8 mouse cellular contexts compared by ENCODE assay signal in the genomic region with DNA sequence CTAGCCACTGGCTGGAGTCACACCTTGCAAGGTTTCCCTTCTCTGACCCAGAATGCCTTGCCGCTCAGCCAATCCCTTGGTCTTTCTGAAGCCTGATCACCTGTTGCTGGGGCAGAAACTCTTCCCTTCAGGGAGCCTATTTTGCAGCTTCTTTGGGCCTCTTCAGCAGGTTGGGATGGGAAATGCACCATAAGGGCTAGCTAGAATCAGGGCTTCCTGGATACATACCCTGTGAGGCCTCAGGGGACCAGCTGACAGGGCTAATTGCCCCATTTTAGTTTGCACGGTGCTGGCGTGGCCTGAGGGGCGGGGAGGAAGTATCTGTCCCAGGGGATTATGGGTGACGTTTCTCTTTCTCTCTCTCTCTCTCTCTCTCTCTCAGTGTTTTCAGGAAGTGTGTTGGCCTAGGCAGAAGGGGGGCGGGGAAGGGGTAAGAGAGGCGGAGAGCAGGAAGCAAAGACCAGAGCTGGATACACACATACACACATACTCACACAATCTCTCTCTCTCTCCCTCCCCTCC. TPM values are rescaled to one million over a fixed set of nuclear protein-coding genes. Genes with fewer than 3 reads are reported as not detected.
DNase-seq lines count a peak whose midpoint lies in the region; ATAC-seq lines count a peak whose summit lies in the region.

No protein-coding gene starts in this region.

- peak; percentile 53; the same call in 1 of the 2 replicates for ATAC-seq in forebrain, embryonic 12.5 days (ENCODE audit: low FRiP score)

- peak; percentile 77 to 80 for DNase-seq in urinary bladder, adult 18-20 months (ENCODE audit: low spot score in 2 of 2)
- no peak for DNase-seq in urinary bladder, postnatal 10 days (ENCODE audit: low spot score)
- DNase-seq in heart, postnatal 36 days: peak; percentile 74 to 82
- DNase-seq in large intestine, adult 2 months (ENCODE audit: low read depth, low spot score): peak; percentile 69
- DNase-seq in mesoderm, embryonic 11.5 days (ENCODE audit: low read depth, low spot score): peak; percentile 42
- DNase-seq in spleen, postnatal 36 days (ENCODE audit: low spot score in 2 of 2): peak; percentile 92 to 93
- DNase-seq in right cerebral cortex, postnatal 14 days: no peak

- H3K27me3 ChIP-seq in forebrain, embryonic 12.5 days: no peaks in the 10 kb centered on the region

- H3K4me2 ChIP-seq in forebrain, embryonic 12.5 days: peak overlapping the region; percentile 19

- H3K4me3 ChIP-seq in forebrain, embryonic 12.5 days (replicated peaks): no peak overlapping the region

- H3K4me1 ChIP-seq in forebrain, embryonic 12.5 days: peaks cover 10% of the 10 kb centered on the region

- no peaks in the 10 kb centered on the region for H3K36me3 ChIP-seq in forebrain, embryonic 12.5 days (replicated peaks)

- no peak overlapping the region for H3K9ac ChIP-seq in forebrain, embryonic 12.5 days

- no peaks in the 10 kb centered on the region for H3K9me3 ChIP-seq in forebrain, embryonic 12.5 days

- intact Hi-C loops in heart, postnatal 36 days (cut with DNase I): loop anchor here (10.0 kb wide), 1 partner anchor 393 kb away; no protein-coding TSS in a partner anchor

- WGBS in forebrain, embryonic 12.5 days: 18% methylated on average over 6 of the region's 7 CpGs
- 2% methylated on average over 7 of the region's 7 CpGs for WGBS in large intestine, adult 2 months

- H3K27ac ChIP-seq in forebrain, embryonic 12.5 days: 0 out of 2 replicates have a peak overlapping the region, but pooled peaks have one; percentile 25

RNA-seq across cellular contexts. Expression of gene Arap1, which starts 29.9 kb away (rescaled TPM):
- polyA plus RNA-seq in forebrain, embryonic 12.5 days (2016; fragmentation: Nextera tagmentation; extraction: Ambion mirVana): 11.9 and 13.4 TPM in 2 replicates
- total RNA-seq in heart, postnatal 36 days (2021): 10 to 100 TPM; 28.7 to 33.9 TPM
- 52.4 and 63.6 TPM in 2 replicates for polyA plus RNA-seq in large intestine, adult 2 months (2012; rRNA removed)

RNA-seq across cellular contexts. Expression of gene Gm45837, which starts 32.9 kb away (rescaled TPM):
- not detected in 2 replicates for polyA plus RNA-seq in forebrain, embryonic 12.5 days (2016; fragmentation: Nextera tagmentation; extraction: Ambion mirVana)
- total RNA-seq in heart, postnatal 36 days (2021): not detected
- polyA plus RNA-seq in large intestine, adult 2 months (2012; rRNA removed): not detected in 2 replicates

RNA-seq across cellular contexts. Expression of gene Pde2a, which starts 43.7 kb away (rescaled TPM):
- 23.1 and 25.7 TPM in 2 replicates for polyA plus RNA-seq in forebrain, embryonic 12.5 days (2016; fragmentation: Nextera tagmentation; extraction: Ambion mirVana)
- 10 to 100 TPM; 51.8 to 74.3 TPM for total RNA-seq in heart, postnatal 36 days (2021)
- polyA plus RNA-seq in large intestine, adult 2 months (2012; rRNA removed): 18.8 and 21.3 TPM in 2 replicates

Comparison
In these comparisons a context has a peak if more than half of its experiments do, and no peak if none do; other contexts are left out.
1. DNase-seq: peak in urinary bladder, adult 18-20 months (2 of 2), heart, postnatal 36 days (2 of 2), large intestine, adult 2 months (single experiment), mesoderm, embryonic 11.5 days (single experiment) and spleen, postnatal 36 days (2 of 2); none in urinary bladder, postnatal 10 days (single experiment) and right cerebral cortex, postnatal 14 days (single experiment).